Mouse (Mus musculus): ENCODE results near the gene Rinl. TPM values are rescaled to one million over a fixed set of nuclear protein-coding genes. Genes with fewer than 3 reads are reported as not detected.
A peak's percentile ranks its signal among the peaks of the same experiment; 100 is the strongest.

Gene Rinl
- polyA plus RNA-seq, 1 experiment from 2014 or later: 2.1 TPM

DNA sequence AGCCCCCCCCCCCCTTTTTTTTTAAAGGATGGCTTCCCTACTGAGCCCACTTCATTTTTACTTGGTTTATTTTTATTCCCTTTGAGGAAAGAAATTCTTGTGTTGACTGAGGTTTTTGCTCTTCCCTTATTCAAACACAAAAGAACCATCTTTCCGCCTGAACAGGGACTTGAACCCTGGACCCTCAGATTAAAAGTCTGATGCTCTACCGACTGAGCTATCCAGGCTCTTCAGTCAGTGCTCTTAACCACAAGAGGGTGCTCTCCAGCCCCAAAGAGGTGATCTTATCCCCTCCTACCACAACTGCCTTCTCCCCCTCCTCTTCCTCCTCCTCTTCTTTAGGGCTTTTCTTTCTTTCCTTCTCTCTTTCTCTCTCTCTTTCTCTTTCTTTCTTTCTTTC, 5.1 kb downstream of the Rinl start:
- Histone ChIP-seq H3K27me3 (ENCODE audit: control insufficient read depth, insufficient read depth, low read length) (no peaks in the 10 kb centered on the region), H3K36me3 (ENCODE audit: control insufficient read depth, insufficient read depth, low read length) (no peaks in the 10 kb centered on the region), H3K9ac (ENCODE audit: low read length) (no peak overlapping the region), H3K9me3 (ENCODE audit: control insufficient read depth, low read length) (no peaks in the 10 kb centered on the region), H3K27ac (replicated peaks in 1 of 2; ENCODE audit: control insufficient read depth in 1 of 2, insufficient read depth in 1 of 2, low read depth in 2 of 2, low read length in 2 of 2) (no peak overlapping the region), H3K4me1 (ENCODE audit: control insufficient read depth in 2 of 2, insufficient read depth in 2 of 2, low read length in 2 of 2) (peaks cover 3 to 9% of the 10 kb centered on the region in 2 experiments; a peak in 3 of 4 replicates), H3K4me2 (ENCODE audit: low read length) (no peak overlapping the region), H3K4me3 (ENCODE audit: control insufficient read depth in 1 of 2, insufficient read depth in 1 of 2, low read depth in 1 of 2, low read length in 2 of 2) (no peak overlapping the region)
- ATAC-seq (ENCODE audit: insufficient number of reproducible peaks, insufficient read depth, low FRiP score, low read depth): no peak
- 26% methylated on average over 2 of the region's 2 CpGs for WGBS

DNA sequence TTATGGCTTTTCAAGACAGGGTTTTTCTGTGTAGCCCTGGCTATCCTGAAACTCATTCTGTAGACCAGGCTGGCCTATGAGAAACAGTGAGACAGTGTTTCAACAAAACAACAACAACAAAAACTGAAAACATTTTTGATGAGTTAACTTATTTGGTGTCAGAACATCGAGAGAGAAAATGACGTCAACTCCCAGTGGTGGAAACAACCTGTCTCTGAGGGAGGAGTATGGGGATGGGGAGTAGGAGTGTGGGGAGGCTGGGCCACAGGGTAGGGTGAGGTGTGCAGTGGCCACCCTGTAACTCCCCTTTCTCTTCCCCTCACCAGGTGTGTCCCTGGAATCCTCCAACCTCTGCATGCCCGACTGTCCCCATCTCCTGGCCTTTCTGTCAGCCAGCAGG, 5.7 kb downstream of the Rinl start:
- no peaks in the 10 kb centered on the region for H3K9me3 ChIP-seq (ENCODE audit: control insufficient read depth, low read length)
- ATAC-seq (ENCODE audit: insufficient number of reproducible peaks, insufficient read depth, low FRiP score, low read depth): no peak
- WGBS: 80% methylated on average over 3 of the region's 3 CpGs
- H3K4me1 ChIP-seq (ENCODE audit: control insufficient read depth in 2 of 2, insufficient read depth in 2 of 2, low read length in 2 of 2): peaks cover 3 to 9% of the 10 kb centered on the region in 2 experiments; a peak in 3 of 4 replicates
- no peak overlapping the region for H3K4me3 ChIP-seq (ENCODE audit: control insufficient read depth in 1 of 2, insufficient read depth in 1 of 2, low read depth in 1 of 2, low read length in 2 of 2)
- no peaks in the 10 kb centered on the region for H3K36me3 ChIP-seq (ENCODE audit: control insufficient read depth, insufficient read depth, low read length)
- no peaks in the 10 kb centered on the region for H3K27me3 ChIP-seq (ENCODE audit: control insufficient read depth, insufficient read depth, low read length)
- no peak overlapping the region for H3K9ac ChIP-seq (ENCODE audit: low read length)
- H3K27ac ChIP-seq (replicated peaks in 1 of 2; ENCODE audit: control insufficient read depth in 1 of 2, insufficient read depth in 1 of 2, low read depth in 2 of 2, low read length in 2 of 2): no peak overlapping the region
- H3K4me2 ChIP-seq (ENCODE audit: low read length): no peak overlapping the region

DNA sequence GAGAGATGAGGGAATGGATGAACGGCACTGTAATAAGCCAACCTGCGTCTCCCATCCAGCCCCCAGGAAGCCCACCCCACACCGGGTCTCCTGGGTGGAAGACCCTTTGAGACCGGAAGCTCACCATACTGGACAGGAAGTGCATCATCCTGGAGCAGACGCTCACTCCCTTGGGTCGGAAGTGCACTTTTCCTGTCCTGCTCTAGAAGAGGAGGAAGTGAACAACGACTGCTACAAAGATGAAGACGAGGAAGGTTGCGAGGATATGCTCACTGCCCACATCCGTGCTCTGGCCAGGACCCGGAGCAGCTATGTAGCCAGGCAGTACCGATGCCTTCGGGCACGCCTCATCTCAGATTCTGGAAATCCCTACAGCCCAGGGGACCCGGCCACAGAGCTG, 7.1 kb downstream of the Rinl start:
- 57% methylated on average over 15 of the region's 15 CpGs for WGBS
- no peaks in the 10 kb centered on the region for H3K27me3 ChIP-seq (ENCODE audit: control insufficient read depth, insufficient read depth, low read length)
- H3K9ac ChIP-seq (ENCODE audit: low read length): 0 out of 2 replicates have a peak overlapping the region, but pooled peaks have one; percentile 64
- no peak for ATAC-seq (ENCODE audit: insufficient number of reproducible peaks, insufficient read depth, low FRiP score, low read depth)
- no peaks in the 10 kb centered on the region for H3K36me3 ChIP-seq (ENCODE audit: control insufficient read depth, insufficient read depth, low read length)
- peak overlapping the region; percentile 55 for H3K4me2 ChIP-seq (ENCODE audit: low read length)
- H3K4me3 ChIP-seq (ENCODE audit: control insufficient read depth in 1 of 2, insufficient read depth in 1 of 2, low read depth in 1 of 2, low read length in 2 of 2): peak overlapping the region in 1 of 2 experiments; percentile 13; a peak in 1 of 4 replicates
- H3K4me1 ChIP-seq (ENCODE audit: control insufficient read depth in 2 of 2, insufficient read depth in 2 of 2, low read length in 2 of 2): peaks cover 3 to 9% of the 10 kb centered on the region in 2 experiments; a peak in 3 of 4 replicates
- H3K9me3 ChIP-seq (ENCODE audit: control insufficient read depth, low read length): no peaks in the 10 kb centered on the region
- H3K27ac ChIP-seq (replicated peaks in 1 of 2; ENCODE audit: control insufficient read depth in 1 of 2, insufficient read depth in 1 of 2, low read depth in 2 of 2, low read length in 2 of 2): peak overlapping the region; percentile 25 to 51; a peak in 2 of 4 replicates

DNA sequence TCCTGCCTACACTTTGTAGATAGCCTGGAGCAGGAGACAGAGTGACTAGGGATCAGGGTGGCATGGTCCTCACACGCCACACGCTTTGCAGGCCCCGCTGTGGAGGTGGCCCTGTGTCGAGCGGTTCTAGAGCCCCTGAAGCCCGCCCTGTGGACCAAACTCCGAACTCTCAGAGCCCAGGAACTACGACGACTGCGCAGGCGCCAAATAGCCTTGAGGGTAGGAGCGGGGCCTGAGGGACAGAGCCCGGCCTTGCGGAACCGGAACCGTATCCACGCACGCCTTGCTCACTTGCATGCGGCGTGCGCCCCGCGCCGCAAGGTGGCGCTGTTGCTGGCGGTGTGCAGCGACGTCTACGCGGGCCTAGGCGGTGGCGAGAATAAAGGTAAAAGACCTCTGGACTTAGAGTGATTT, 7.8 kb downstream of the Rinl start:
- Histone ChIP-seq H3K4me3 (ENCODE audit: control insufficient read depth in 1 of 2, insufficient read depth in 1 of 2, low read depth in 1 of 2, low read length in 2 of 2) (peak overlapping the region; percentile 13 to 22; a peak in 3 of 4 replicates), H3K9me3 (ENCODE audit: control insufficient read depth, low read length) (no peaks in the 10 kb centered on the region), H3K4me1 (ENCODE audit: control insufficient read depth in 2 of 2, insufficient read depth in 2 of 2, low read length in 2 of 2) (peaks cover 6 to 11% of the 10 kb centered on the region in 2 experiments; a peak in 3 of 4 replicates), H3K27me3 (ENCODE audit: control insufficient read depth, insufficient read depth, low read length) (no peaks in the 10 kb centered on the region), H3K4me2 (ENCODE audit: low read length) (peak overlapping the region; percentile 55), H3K27ac (replicated peaks in 1 of 2; ENCODE audit: control insufficient read depth in 1 of 2, insufficient read depth in 1 of 2, low read depth in 2 of 2, low read length in 2 of 2) (peak overlapping the region; percentile 12 to 51; a peak in 3 of 4 replicates), H3K36me3 (ENCODE audit: control insufficient read depth, insufficient read depth, low read length) (no peaks in the 10 kb centered on the region), H3K9ac (ENCODE audit: low read length) (peak overlapping the region; percentile 64)
- WGBS: 14% methylated on average over 32 of the region's 32 CpGs
- ATAC-seq (ENCODE audit: insufficient number of reproducible peaks, insufficient read depth, low FRiP score, low read depth): peak; percentile 59

DNA sequence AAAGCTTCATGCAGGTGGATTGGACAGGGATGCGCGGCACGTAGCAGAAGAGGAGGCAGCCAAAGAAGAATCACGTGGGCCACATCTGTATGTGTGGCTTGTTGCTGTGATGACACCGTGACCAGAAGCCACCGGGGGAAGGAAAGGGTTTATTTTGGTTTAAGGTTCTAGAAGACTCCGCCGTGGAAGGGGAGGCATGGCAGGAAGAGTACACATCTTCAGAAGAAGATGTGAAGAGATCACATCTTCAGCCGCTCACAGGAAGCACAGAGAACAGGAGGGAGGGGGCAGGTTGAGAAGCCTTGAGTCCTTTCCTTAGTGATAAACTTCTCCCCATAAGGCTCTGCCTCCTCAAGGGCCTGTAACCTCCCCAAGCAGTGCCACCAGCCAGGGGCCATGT, 11.2 kb downstream of the Rinl start:
- 91% methylated on average over 9 of the region's 9 CpGs for WGBS
- Histone ChIP-seq H3K4me2 (ENCODE audit: low read length) (no peak overlapping the region), H3K9ac (ENCODE audit: low read length) (no peak overlapping the region), H3K27ac (replicated peaks in 1 of 2; ENCODE audit: control insufficient read depth in 1 of 2, insufficient read depth in 1 of 2, low read depth in 2 of 2, low read length in 2 of 2) (no peak overlapping the region), H3K4me1 (ENCODE audit: control insufficient read depth in 2 of 2, insufficient read depth in 2 of 2, low read length in 2 of 2) (peaks cover 24 to 34% of the 10 kb centered on the region in 2 experiments), H3K27me3 (ENCODE audit: control insufficient read depth, insufficient read depth, low read length) (no peaks in the 10 kb centered on the region), H3K4me3 (ENCODE audit: control insufficient read depth in 1 of 2, insufficient read depth in 1 of 2, low read depth in 1 of 2, low read length in 2 of 2) (no peak overlapping the region), H3K36me3 (ENCODE audit: control insufficient read depth, insufficient read depth, low read length) (no peaks in the 10 kb centered on the region), H3K9me3 (ENCODE audit: control insufficient read depth, low read length) (no peaks in the 10 kb centered on the region)
- ATAC-seq (ENCODE audit: insufficient number of reproducible peaks, insufficient read depth, low FRiP score, low read depth): no peak

DNA sequence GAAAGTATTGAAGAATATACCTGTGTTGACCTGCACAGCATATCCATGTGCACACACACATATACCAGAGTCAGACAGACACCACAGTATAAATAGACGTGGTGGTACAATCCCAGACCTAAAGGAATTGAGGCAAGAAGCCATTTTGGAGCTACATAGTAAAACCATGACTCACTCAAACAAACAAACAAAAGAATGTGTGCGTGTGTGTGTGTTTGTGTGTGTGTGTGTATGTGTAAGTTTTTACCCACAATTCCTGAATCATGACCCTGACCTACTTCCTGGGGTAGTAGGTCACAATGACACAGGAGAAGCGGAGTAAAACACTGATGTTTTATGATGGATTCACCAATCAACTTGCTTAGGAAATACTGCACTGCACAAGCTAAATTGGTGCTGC, 12.7 kb downstream of the Rinl start:
- 73% methylated on average over 3 of the region's 3 CpGs for WGBS
- Histone ChIP-seq H3K9ac (ENCODE audit: low read length) (no peak overlapping the region), H3K9me3 (ENCODE audit: control insufficient read depth, low read length) (no peaks in the 10 kb centered on the region), H3K27ac (replicated peaks in 1 of 2; ENCODE audit: control insufficient read depth in 1 of 2, insufficient read depth in 1 of 2, low read depth in 2 of 2, low read length in 2 of 2) (peak overlapping the region; percentile 90 to 93), H3K4me1 (ENCODE audit: control insufficient read depth in 2 of 2, insufficient read depth in 2 of 2, low read length in 2 of 2) (peaks cover 19 to 34% of the 10 kb centered on the region in 2 experiments), H3K4me3 (ENCODE audit: control insufficient read depth in 1 of 2, insufficient read depth in 1 of 2, low read depth in 1 of 2, low read length in 2 of 2) (no peak overlapping the region), H3K4me2 (ENCODE audit: low read length) (no peak overlapping the region), H3K36me3 (ENCODE audit: control insufficient read depth, insufficient read depth, low read length) (no peaks in the 10 kb centered on the region), H3K27me3 (ENCODE audit: control insufficient read depth, insufficient read depth, low read length) (no peaks in the 10 kb centered on the region)
- no peak for ATAC-seq (ENCODE audit: insufficient number of reproducible peaks, insufficient read depth, low FRiP score, low read depth)

DNA sequence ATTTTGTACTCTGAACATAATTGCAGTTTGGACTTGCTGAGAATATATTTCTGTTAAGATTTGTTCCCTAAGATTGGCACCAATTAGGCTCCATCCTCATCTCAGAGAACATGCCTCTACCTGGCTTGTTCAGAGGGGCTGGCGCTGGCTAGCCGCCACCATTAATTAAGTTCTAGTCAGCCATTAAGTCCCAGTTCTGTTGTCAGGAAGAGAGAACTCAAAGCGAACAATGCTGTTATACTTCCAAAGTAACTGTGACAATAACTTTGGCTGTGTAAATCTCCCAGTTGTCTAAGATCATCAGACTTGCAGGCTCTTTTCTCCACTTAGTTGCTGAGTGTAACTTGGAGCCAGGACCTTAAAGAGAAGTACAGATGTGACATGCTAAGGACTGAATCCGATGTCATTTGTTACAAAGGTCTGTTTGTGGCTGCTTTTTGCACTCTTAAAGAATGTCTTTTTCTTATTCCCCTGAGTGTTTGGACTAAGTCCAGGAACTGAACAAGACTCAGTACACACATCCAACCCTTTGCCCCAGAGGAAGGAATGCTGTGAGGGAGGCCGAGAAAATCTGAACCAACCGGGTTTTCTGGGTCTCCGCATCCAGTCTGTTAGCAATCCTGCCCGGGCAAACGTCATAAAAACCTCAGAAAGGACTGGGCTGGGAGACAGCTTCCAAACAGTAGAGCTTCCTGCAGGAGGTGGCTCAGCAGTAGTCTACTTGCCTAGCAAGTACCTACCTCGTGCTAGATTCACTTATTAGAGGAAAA, 13.3 kb downstream of the Rinl start:
- 31% methylated on average over 10 of the region's 10 CpGs for WGBS
- H3K4me1 ChIP-seq (ENCODE audit: control insufficient read depth in 2 of 2, insufficient read depth in 2 of 2, low read length in 2 of 2): peaks cover 14 to 31% of the 10 kb centered on the region in 2 experiments
- H3K9me3 ChIP-seq (ENCODE audit: control insufficient read depth, low read length): no peaks in the 10 kb centered on the region
- H3K36me3 ChIP-seq (ENCODE audit: control insufficient read depth, insufficient read depth, low read length): no peaks in the 10 kb centered on the region
- ATAC-seq (ENCODE audit: insufficient number of reproducible peaks, insufficient read depth, low FRiP score, low read depth): no peak
- H3K4me2 ChIP-seq (ENCODE audit: low read length): peak overlapping the region; percentile 40
- H3K27ac ChIP-seq (replicated peaks in 1 of 2; ENCODE audit: control insufficient read depth in 1 of 2, insufficient read depth in 1 of 2, low read depth in 2 of 2, low read length in 2 of 2): peak overlapping the region; percentile 90 to 93
- H3K9ac ChIP-seq (ENCODE audit: low read length): peak overlapping the region; percentile 47; the same call in 1 of the 2 replicates
- no peak overlapping the region for H3K4me3 ChIP-seq (ENCODE audit: control insufficient read depth in 1 of 2, insufficient read depth in 1 of 2, low read depth in 1 of 2, low read length in 2 of 2)
- H3K27me3 ChIP-seq (ENCODE audit: control insufficient read depth, insufficient read depth, low read length): no peaks in the 10 kb centered on the region
